Mouse (Mus musculus): ENCODE measurements around the gene Asb17.

DNA sequence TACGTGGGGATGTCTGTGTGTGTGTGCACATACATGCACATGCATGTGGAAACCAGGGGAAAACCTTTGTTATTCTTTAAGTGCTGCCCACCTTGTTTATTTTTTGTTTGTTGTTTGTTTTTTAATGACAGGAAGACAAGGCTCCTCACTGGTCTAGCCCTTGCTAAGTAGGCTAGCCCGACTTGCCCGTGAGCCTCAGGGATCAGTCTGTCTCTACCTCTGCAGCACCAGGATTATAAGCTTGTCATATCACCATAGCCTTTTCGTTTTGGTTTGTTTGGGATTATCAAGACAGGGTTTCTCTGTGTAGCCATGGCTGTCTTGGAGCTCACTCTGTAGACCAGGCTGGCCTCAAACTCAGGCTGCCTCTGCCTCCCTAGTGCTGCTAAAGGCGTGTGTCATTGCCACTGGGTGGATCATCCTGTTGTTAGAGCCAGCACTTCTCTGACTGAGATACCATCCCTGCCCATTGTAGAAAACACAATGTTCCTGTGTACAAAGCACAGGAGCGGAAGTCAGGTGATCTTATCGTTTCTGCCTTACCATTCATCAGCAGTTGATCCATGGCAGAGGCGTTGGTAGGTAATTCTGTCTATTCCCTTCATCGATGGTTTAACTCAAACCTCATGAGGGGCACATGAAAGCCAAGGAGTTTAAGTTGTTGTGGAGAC is 37.1 kb upstream of the Asb17 start:
- no peak for TF ChIP-seq CTCF (conservative IDR thresholded peaks at IDR 0.05; ENCODE audit: low read length)
- no peak for TF ChIP-seq POU5F1 (IDR thresholded peaks at IDR 0.05; ENCODE audit: borderline replicate concordance, low read length)
- no peak for TF ChIP-seq NANOG (IDR thresholded peaks at IDR 0.05; ENCODE audit: borderline replicate concordance, low read length)

Measured in E14TG2a.4 (cell line).